Mouse (Mus musculus) bone marrow, adult 2 months (tissue): ENCODE data around the gene Comp. TPM values are rescaled to one million over a fixed set of nuclear protein-coding genes. Genes with fewer than 3 reads are reported as not detected.

Experiments
- H3K27ac ChIP-seq: fragments of 200-500 bp; 2 replicates; pipeline ENCODE4 v1.5.1; 2012; ENCODE audit warnings: low read depth, mild to moderate bottlenecking, control low read depth, inconsistent platforms, low read length; ENCODE audit not compliant: control insufficient read depth, poor library complexity, insufficient read depth
- H3K4me1 ChIP-seq: fragments of 200-500 bp; 2 replicates; pipeline ENCODE4 v1.6.1; 2011; ENCODE audit warnings: low read length; ENCODE audit not compliant: control insufficient read depth, insufficient read depth
- H3K4me3 ChIP-seq: fragments of 200-500 bp; replicated peaks from 2 replicates; pipeline ENCODE3; 2011; ENCODE audit warnings: mild to moderate bottlenecking, low read depth, low read length, control low read depth; ENCODE audit not compliant: control insufficient read depth
- CTCF ChIP-seq: fragments of 200-500 bp; IDR thresholded peaks from 2 replicates; pipeline ENCODE4 v1.5.1; 2011; ENCODE audit warnings: low read length, control low read depth; ENCODE audit not compliant: control insufficient read depth, insufficient read depth
- POLR2A ChIP-seq: fragments of 200-500 bp; IDR thresholded peaks from 2 replicates; pipeline ENCODE4 v1.6.1; 2011; ENCODE audit warnings: low read depth, mild to moderate bottlenecking, control low read depth, low read length, borderline replicate concordance; ENCODE audit not compliant: control insufficient read depth
- WGBS: fragments of 180-500 bp; shearing (Covaris S2); methylation state at CpG from one replicate; pipeline ENCODE4 v1.1.7; 2018; 5-methylcytosine and 5-hydroxymethylcytosine counted together
- polyA plus RNA-seq: library from polyadenylated mRNA; stranded (reverse); fragments of >200 nt; gene quantifications from 2 replicates; pipeline ENCODE4 v1.2.4, GENCODE M21; 2011; ENCODE audit warnings: low replicate concordance; ENCODE audit not compliant: missing spikeins, insufficient read depth, insufficient read length

Gene Comp
- polyA plus RNA-seq, result 19.6 TPM in 1 of 2 replicates, not detected in the other

GRCm38 (mm10) chr8:70373397-70374317 lies at the start of gene Comp:
TSS of gene Comp (plus strand) at chr8:70373558.
- H3K4me1 ChIP-seq, result no peaks in the 10 kb centered on the region; the same call in 1 of the 2 replicates
- TF ChIP-seq POLR2A (no peak), CTCF (no peak)
- H3K4me3 ChIP-seq, result peak within 1 kb of the TSS; percentile 37
- 7% methylated on average over 47 of the region's 47 CpGs for WGBS
- no peak within 1 kb of the TSS; the same call in 1 of the 2 replicates for H3K27ac ChIP-seq

GRCm38 (mm10) chr8:70323716-70324115 lies 49.6 kb upstream of the Comp start:
- Histone ChIP-seq H3K27ac (no peak overlapping the region), H3K4me1 (no peaks in the 10 kb centered on the region; the same call in 1 of the 2 replicates), H3K4me3 (no peak overlapping the region)
- WGBS, result 84% methylated on average over 3 of the region's 3 CpGs
- TF ChIP-seq POLR2A (no peak), CTCF (no peak)

- no peak for TF ChIP-seq POLR2A
- Histone ChIP-seq H3K27ac (peak overlapping the region; percentile 76), H3K4me3 (no peak overlapping the region), H3K4me1 (no peaks in the 10 kb centered on the region; the same call in 1 of the 2 replicates)
- WGBS, result 79% methylated on average over 6 of the region's 6 CpGs
Observed at GRCm38 (mm10) chr8:70327512-70327911, 45.8 kb upstream of the Comp start.

GRCm38 (mm10) chr8:70329124-70329834 lies 44.1 kb upstream of the Comp start, which contains the start of gene Gdf1:
TSS of gene Gdf1 (plus strand) at chr8:70329817.
- Histone ChIP-seq H3K4me1 (no peaks in the 10 kb centered on the region; the same call in 1 of the 2 replicates), H3K4me3 (no peak within 1 kb of the TSS)

GRCm38 (mm10) chr8:70329835-70330740 lies 43.3 kb upstream of the Comp start:
- TF ChIP-seq CTCF, result no peak
- H3K4me3 ChIP-seq, result no peak overlapping the region
- H3K27ac ChIP-seq, result no peak overlapping the region
- no peaks in the 10 kb centered on the region; the same call in 1 of the 2 replicates for H3K4me1 ChIP-seq
- WGBS, result 30% methylated on average over 45 of the region's 45 CpGs

More at GRCm38 (mm10) chr8:70329124-70329834, 44.1 kb upstream of the Comp start, which contains the start of gene Gdf1:
- H3K27ac ChIP-seq, result peak within 1 kb of the TSS; percentile 48; the same call in 1 of the 2 replicates
- no peak for TF ChIP-seq POLR2A
- no peak for TF ChIP-seq CTCF
- WGBS, result 59% methylated on average over 14 of the region's 14 CpGs

- H3K4me1 ChIP-seq, result no peaks in the 10 kb centered on the region; the same call in 1 of the 2 replicates
- WGBS, result 84% methylated on average over 53 of the region's 53 CpGs
- TF ChIP-seq CTCF, result no peak
- TF ChIP-seq POLR2A, result no peak
- H3K27ac ChIP-seq, result no peak overlapping the region
- H3K4me3 ChIP-seq, result no peak overlapping the region
Observed at GRCm38 (mm10) chr8:70330741-70331364, 42.5 kb upstream of the Comp start.

GRCm38 (mm10) chr8:70331526-70331925 lies 41.8 kb upstream of the Comp start:
- Histone ChIP-seq H3K27ac (no peak overlapping the region), H3K4me3 (no peak overlapping the region), H3K4me1 (no peaks in the 10 kb centered on the region; the same call in 1 of the 2 replicates)
- 95% methylated on average over 19 of the region's 19 CpGs for WGBS
- TF ChIP-seq POLR2A, result no peak
- no peak for TF ChIP-seq CTCF
